Mouse (Mus musculus): ENCODE measurements around the gene Cops7a.

The Cops7a gene

DNA sequence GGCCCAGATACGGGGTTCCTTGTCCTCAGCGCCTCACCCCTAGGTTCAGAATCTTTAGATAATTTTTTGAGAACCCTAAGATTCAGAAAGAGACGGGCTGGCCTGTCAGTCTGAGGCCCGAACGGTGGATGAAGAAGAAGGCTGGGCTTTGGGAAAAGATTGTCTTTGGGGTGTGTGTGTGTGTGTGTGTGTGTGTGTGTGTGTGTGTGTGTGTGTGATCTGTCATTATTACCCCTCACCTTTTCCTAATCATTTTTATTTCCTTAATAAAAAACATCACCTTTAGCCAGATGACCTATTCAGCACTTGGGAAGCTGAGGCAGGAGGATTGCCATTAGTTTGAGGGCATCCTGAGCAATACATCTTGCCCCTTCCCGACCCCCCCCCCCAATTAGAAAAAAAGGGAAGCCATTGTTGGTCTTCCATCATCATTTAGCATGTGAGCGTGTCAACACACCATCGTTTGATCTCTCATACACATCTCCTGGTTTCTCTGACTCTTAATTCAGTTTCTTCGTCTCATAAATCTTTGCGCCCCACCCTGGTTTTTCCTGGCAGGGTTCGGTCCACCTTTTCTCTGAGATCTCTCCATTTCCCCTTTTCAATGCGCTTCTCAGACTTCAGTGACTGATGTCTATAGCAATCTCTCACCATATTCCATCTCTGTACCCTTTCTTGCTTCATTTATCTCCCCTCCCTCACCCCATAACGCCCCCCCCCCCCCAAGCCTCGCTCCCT, 46.3 kb downstream of the Cops7a start:
- no peak for DNase-seq (ENCODE audit: extremely low spot score, low spot score)

DNA sequence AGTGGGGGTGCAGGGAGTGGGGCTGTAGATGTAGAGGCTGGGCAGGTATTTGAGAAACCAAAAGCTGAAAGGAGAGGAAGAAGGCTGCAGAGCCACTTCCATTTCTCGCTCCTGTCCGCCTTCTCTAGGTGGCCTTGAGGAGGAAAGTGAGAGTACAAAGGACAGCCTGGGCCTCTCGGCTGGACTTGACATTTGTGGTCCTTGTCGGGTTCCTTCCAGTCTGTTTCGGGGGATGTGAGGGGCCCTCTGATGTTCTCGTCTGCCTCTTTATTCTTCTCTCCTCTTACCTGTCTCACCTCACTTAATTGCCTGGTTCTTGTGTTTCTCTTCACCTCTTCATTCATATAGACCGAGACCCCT, 47.0 kb downstream of the Cops7a start:
- no peak for DNase-seq (ENCODE audit: extremely low spot score, low spot score)

DNA sequence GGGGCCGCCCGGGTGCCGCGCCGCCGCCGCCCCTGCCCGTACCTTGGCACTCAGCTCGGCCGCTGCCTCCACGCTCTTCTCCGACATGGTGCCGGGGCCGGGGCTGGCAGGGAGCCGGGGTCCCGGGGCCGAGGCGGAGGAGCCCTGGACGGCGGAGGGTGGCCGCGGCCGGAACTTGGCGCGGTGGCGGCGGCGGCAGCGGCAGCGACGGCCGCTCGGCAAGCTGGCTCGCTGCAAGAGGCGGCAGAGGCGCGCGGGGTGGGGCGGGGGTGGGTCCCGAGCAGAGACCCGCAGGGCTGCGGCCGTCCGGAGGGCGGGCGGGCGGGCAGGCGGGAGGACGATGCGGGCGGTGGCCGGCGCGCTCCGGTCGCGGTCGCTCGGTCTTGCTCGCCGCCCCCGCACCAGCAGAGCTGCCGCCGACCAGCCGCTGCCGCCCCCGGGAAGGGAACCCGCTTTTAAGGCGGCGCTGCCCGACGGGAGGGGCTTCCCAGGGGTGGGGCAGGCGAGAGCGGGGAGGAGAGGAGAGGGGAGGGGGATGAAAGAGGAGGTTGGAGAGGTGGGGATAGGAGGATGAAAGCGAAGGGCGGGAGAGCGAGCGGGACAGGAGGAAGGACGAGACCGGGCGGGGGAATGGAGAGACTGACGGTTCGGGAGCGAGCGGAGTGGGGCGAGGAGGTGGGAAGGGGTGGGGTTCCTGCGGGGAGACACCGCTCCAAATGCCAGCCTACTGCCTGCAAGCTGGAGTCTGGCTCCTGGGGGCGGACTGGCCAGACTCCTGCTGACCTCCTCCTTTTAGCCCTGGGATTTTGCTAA, 47.6 kb downstream of the Cops7a start:
- DNase-seq (ENCODE audit: extremely low spot score, low spot score), result peak; percentile 92

DNA sequence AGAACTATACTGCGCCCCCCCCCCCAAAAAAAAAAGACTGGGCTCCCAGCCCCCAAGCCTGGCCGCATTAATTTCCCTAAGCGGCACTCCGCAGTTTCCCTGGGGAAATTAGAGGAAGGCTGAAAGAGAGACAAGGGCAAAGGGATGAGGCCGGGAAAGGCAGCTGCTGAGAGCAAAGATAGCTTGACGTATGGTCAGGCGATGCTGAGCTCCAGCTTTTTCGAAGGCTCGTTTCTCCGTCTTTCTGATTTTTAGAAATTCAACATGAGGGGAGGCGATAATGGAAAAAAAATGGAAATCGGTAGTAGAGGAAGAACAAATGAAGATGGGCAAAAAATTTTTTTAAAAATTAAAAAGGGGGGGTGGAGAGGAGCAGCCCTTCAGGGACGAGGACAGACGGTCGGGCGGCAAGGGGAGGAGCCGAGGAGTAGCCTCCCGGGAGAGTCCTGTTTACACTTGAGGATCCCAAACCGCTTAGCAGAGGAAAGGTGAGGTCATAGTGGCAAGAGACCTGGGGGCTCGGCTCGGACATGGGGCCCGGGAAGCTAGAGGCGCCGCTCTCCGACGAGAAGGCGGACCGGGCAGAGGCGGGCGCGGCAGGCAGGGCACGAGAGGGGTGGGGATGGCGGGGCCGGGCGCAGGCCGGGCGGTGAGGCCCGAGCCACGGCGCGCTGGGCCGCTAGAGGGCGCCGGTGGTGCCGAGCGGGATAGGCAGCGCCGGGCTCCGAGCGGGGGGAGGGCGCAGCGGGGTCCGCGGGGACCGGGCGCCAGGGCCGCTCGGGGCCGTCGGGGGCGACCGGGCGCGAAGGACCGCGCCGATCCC, 48.4 kb downstream of the Cops7a start:
- DNase-seq (ENCODE audit: extremely low spot score, low spot score), result peak; percentile 89

DNA sequence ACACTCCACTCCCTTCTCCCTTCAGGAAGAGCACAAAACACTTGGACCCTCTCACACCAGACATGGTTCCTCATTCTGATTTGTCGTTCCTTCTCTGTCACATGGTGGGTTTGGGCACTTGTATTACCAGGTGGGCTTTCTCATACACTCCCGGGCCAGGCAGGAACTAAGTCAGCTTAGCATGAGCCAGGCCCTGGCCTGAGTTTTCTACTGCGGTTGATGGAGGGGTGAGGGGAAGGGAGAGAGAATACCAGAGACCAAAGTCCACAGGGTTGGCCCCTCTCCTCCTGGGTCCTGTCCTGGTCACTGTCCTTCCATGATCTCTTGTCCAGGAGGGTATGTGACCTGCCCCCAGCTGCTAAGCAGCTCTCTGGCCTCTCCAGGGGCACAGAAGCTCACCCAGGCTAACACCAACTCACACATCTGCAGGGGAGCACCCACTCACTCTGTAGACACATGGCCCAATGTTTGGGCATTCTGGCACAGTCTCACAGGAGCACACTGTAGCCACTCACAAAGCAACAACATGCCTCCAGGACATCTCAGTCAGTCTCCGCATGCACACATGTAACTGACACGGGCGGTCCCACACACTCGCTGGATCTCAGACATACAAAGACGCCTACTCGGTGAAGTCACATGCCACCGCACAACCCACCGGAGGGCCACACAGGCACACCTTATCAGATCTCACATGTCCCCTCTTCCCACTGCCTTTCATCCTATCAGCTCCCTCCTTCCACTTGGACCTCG, 49.2 kb downstream of the Cops7a start:
- peak; percentile 52 for DNase-seq (ENCODE audit: extremely low spot score, low spot score)

DNA sequence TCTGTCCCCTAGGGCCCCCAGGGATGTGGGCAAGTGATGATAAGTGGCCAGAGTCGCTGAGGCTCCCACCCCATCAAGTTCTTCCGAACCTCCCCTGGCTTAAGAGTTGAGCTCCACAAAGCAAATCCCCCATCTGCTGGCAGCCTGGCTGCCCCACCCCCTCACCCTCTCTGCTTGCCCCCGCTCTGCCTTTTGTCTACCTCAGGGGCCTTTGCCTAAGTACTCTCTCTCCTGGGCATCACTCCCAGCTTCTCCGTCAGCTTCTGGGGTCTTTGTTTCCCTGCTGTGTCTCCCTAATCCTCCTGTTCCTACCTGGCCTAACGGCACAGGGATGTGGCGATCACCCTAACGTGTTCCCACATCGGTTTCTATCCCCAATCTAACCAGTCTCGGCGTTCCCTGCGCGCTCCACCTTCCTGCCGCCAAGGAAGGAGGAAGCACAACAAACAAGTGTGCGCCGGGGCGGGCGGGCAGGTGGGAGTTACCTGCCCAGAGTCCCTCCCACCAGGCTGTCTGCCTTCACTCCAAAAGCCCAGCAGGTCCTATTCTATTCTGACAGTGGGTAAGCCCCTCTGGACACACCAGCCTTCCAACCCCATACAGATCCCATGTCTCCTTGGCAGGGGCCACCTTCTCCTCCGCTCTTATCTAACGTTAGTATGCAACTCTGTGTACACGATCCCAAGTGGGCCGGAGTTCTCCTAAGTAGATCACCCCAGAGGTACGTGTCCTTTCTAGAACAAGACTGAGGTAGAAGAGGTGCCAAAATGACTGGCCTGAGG, 50.0 kb downstream of the Cops7a start:
- DNase-seq (ENCODE audit: extremely low spot score, low spot score), result no peak

DNA sequence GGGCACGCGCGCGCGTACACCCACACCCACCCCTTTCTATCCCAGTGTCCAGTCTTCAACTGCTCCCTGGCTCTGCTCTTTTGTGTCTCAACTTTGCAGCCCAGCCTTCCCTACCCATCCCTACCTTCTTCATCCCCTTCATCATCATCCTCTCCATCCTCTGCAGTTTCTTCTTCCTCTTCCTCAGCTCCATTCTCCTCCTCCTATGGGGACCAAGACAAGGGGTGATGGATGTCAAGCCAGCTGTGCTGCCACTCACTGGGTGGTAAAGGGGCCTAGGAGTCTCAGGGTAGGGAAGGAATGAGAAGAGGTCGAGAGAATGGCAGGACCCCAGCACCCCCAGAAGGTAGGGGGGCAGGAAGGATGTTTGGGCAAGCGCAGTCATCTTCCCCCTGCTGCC, 50.8 kb downstream of the Cops7a start:
- DNase-seq (ENCODE audit: extremely low spot score, low spot score), result no peak

DNA sequence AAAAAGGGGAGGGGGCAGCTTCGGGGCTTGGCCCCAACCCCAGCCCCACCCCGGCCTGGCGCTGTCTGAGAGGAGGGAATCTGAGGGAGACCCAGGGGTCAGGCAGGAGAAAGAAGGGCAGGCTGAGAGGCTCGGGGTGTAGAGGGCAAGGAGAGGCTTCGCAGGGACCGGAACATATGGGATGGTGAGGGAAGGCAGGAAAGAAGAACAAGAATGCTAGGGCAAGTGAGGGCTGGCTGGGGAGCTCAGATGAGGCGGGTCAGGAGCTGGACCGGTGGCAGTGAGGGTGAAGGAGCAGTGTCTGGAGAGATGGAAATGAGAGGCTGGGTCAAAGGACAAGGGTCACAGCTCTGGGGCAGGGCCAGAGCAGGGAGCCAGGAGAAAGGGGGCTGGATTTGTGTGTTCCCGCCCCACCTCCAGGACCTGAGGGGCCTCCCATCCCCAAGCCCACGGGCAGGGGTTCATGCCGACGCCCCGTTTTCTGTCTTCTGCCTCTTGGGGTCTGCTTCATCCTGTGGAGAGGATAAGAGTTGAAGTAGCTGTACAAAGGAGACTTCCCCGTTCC, 51.5 kb downstream of the Cops7a start:
- no peak for DNase-seq (ENCODE audit: extremely low spot score, low spot score)

DNA sequence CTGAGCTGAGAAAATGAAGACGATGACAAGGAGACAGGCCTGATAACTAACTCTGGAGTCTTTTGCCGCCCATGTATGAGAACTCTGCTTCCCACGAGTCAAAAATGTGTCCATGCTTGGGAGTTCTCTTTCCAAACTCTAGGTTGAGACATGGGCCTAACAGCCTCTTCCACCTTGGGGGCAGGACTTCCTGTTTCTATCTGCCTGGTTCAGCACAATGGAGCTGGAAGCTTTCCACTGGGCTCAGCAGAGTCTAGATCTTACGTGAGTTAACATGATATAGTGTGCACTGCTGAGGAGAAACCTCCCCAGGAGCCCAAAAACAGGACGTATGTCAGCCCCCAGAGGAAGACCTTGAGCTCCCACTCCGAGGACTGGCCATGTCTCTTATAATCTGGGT, 52.1 kb downstream of the Cops7a start:
- no peak for DNase-seq (ENCODE audit: extremely low spot score, low spot score)

DNA sequence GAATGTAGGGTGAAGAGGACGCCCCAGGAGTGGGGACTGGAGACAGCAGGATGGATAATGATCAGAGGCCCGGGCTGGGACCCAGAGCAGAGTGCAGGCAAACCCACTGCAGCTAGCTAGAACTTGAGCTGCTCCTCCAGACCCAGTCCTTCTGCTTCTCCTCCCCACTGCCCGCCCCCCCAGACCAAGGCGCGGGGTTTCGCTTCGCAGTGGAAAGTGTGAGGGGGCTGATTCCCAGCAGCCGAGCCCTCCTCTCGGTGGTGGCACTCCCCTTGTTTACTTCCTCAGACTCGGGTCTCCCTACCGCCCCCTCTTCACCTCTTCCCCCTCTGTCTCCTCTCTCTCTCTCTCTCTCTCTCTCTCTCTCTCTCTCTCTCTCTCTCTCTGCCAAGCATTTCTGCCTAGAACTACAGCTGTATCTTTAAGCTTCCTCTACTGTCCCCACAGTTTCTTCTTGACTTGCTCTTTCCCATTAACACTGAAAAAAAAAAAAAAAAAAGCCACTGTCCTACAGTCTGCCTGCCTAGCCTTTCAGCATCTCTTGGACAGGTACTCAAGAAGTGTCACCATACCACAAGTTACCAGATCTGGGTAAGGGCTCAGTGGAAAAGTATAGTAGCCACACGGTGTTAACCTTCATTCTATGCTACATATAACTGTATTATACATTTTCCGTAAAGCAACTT, 53.7 kb downstream of the Cops7a start, which contains the start of gene Lag3:
TSS of gene Lag3 (minus strand) at position 173 of the 686 bp plus-strand sequence.
- no peak for DNase-seq (ENCODE audit: extremely low spot score, low spot score)

DNA sequence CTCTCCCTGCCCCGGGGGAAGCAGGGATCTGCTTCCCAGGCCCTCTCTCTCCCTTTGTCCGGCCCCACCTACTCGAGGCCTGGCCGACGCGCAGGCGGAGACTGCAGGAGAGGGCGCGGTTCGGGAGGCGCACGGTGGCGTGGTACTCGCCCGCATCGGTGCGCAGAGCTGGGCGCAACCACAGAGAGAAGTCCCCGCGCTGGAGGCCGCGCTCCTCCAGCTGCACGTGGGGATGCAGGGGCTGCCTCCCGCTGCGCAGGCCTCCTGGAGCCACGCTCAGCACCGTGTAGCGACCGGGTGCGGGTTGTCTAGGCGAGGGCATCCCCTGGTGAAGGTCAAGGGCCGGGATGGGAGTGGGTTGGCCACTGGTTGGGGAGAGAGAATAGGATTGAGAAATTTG, 55.3 kb downstream of the Cops7a start:
- peak; percentile 49 for DNase-seq (ENCODE audit: extremely low spot score, low spot score)

Data from neural tube, embryonic 10.5 days (tissue).